Mouse (Mus musculus) ES-E14 (cell line): Measurements from ENCODE around the gene Xaf1.

Experiments used
- CHD2 ChIP-seq: IDR thresholded peaks from 2 replicates; pipeline ENCODE4 v1.6.1; 2014; ENCODE audit warnings: mild to moderate bottlenecking, low read depth, low read length, inconsistent platforms
- HCFC1 ChIP-seq: IDR thresholded peaks from 2 replicates; pipeline ENCODE4 v1.6.1; 2012; ENCODE audit warnings: low read length, inconsistent platforms, borderline replicate concordance; ENCODE audit not compliant: insufficient read depth
- ZC3H11A ChIP-seq: IDR thresholded peaks from 2 replicates; pipeline ENCODE4 v1.6.1; 2012; ENCODE audit warnings: low read depth, mild to moderate bottlenecking, inconsistent platforms, low read length, borderline replicate concordance

- TF ChIP-seq CHD2: no peak
- no peak for TF ChIP-seq HCFC1
- TF ChIP-seq ZC3H11A: peak; percentile 69; the same call in 1 of the 2 replicates
Measured at GRCm38 (mm10) chr11:72343904-72344303, 42.5 kb downstream of the Xaf1 start.
